Mouse (Mus musculus): ENCODE measurements around the gene Bola2. TPM values are rescaled to one million over a fixed set of nuclear protein-coding genes. Genes with fewer than 3 reads are reported as not detected.

Bola2 gene
- total RNA-seq, 2 experiments from 2014 or later: 49.2 to 51.2 TPM

DNA sequence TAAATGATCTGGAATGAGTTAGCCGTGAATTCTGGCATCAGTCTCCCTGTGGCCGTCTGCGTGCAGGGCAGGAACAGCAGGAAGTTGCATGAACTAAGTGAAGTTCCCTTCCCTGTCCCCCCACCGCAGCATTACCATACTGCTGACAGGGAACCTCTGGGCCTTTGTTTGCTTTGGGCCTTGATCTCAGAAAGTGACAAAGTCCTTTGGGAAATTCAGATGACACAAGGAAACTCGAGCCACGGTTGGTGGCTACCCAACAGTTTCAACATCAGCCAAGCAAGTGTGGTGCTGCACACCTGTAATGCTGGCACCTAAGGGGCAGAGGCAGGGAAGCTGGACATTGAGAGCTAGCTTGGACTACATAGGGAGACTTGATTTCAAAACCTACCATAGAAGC lies 51.6 kb downstream of the Bola2 start:
- intact Hi-C loops (cut with DNase I): no loop called here
- DNase-seq: no peak

GRCm38 (mm10) chr7:126748824-126749223 lies 53.6 kb downstream of the Bola2 start:
- intact Hi-C loops (cut with DNase I): no loop called here

More at GRCm38 (mm10) chr7:126748824-126749223, 53.6 kb downstream of the Bola2 start:
- DNase-seq: no peak

Other genes with a start within 250 kb of the Bola2 start
- under 1 TPM; 0.48 to 0.49 TPM for gene Atp2a1, start 232.3 kb upstream of the Bola2 start, total RNA-seq (2021)
- gene Sh2b1, start 220.0 kb upstream of the Bola2 start, total RNA-seq (2021): 10 to 100 TPM; 44.3 to 44.8 TPM
- 100 to 1,000 TPM; 291 to 309 TPM for gene Tufm, start 208.0 kb upstream of the Bola2 start, total RNA-seq (2021)
- gene Atxn2l, start 192.0 kb upstream of the Bola2 start, total RNA-seq (2021): 10 to 100 TPM; 44.6 to 47.1 TPM
- 100 to 1,000 TPM; 138 to 140 TPM for gene Eif3c, start 129.0 kb upstream of the Bola2 start, total RNA-seq (2021)
- gene Apobr, start 110.5 kb upstream of the Bola2 start, total RNA-seq (2021): 1 to 10 TPM in 1 of 2 experiments, under 1 TPM in 1; 0.65 to 1.7 TPM
- gene Cln3, start 109.6 kb upstream of the Bola2 start, total RNA-seq (2021): 10 to 100 TPM; 13.2 to 13.3 TPM
- gene Il27, start 100.5 kb upstream of the Bola2 start, total RNA-seq (2021): not detected
- 1 to 10 TPM; 8.7 to 9.2 TPM for gene Nupr1, start 64.5 kb upstream of the Bola2 start, total RNA-seq (2021)
- gene Sgf29, start 46.1 kb upstream of the Bola2 start, total RNA-seq (2021): 10 to 100 TPM; 24.6 to 28.6 TPM
- 10 to 100 TPM; 38.6 to 43.2 TPM for gene Sult1a1, start 19.0 kb upstream of the Bola2 start, total RNA-seq (2021)
- 1 to 10 TPM; 5.7 to 7.7 TPM for gene Slx1b, start 383 bp downstream of the Bola2 start, total RNA-seq (2021)
- gene Coro1a, start 12.4 kb downstream of the Bola2 start, total RNA-seq (2021): 10 to 100 TPM in 1 of 2 experiments, 1 to 10 TPM in 1; 8.8 to 28.1 TPM
- gene Mapk3, start 64.2 kb downstream of the Bola2 start, total RNA-seq (2021): 10 to 100 TPM; 69.8 to 77.4 TPM
- 1 to 10 TPM; 3.1 to 3.8 TPM for gene Gdpd3, start 70.9 kb downstream of the Bola2 start, total RNA-seq (2021)
- 10 to 100 TPM; 62.9 to 77.1 TPM for gene Ypel3, start 81.6 kb downstream of the Bola2 start, total RNA-seq (2021)
- under 1 TPM; 0.44 to 0.62 TPM for gene Tbx6, start 86.1 kb downstream of the Bola2 start, total RNA-seq (2021)
- gene Ppp4c, start 97.1 kb downstream of the Bola2 start, total RNA-seq (2021): 10 to 100 TPM; 38.8 to 49.6 TPM
- gene Fam57b, start 102.3 kb downstream of the Bola2 start, total RNA-seq (2021): 10 to 100 TPM; 12.9 to 13.7 TPM
- gene 4930451I11Rik, start 136.2 kb downstream of the Bola2 start, total RNA-seq (2021): not detected
- gene Doc2a, start 152.0 kb downstream of the Bola2 start, total RNA-seq (2021): not detected
- gene Hirip3, start 166.6 kb downstream of the Bola2 start, total RNA-seq (2021): 1 to 10 TPM; 5.4 to 7.4 TPM
- 10 to 100 TPM; 21.2 to 21.4 TPM for gene Ino80e, start 167.0 kb downstream of the Bola2 start, total RNA-seq (2021)
- 10 to 100 TPM; 61.4 to 61.7 TPM for gene Taok2, start 189.3 kb downstream of the Bola2 start, total RNA-seq (2021)
- 10 to 100 TPM; 10.9 to 13.0 TPM for gene Tmem219, start 227.5 kb downstream of the Bola2 start, total RNA-seq (2021)
- 1 to 10 TPM; 6.9 to 7.6 TPM for gene Kctd13, start 233.5 kb downstream of the Bola2 start, total RNA-seq (2021)